Mouse (Mus musculus) intestine, embryonic 15.5 days (tissue): Measurements from ENCODE around the gene Trib3. TPM values are rescaled to one million over a fixed set of nuclear protein-coding genes. Genes with fewer than 3 reads are reported as not detected.
"Not testable (repeated sequence)": the region's sequence is repeated elsewhere in the genome, so short reads cannot be mapped to it uniquely, and the experiment has no call there.

Experiments
- ATAC-seq: fragments of 200-750 bp; cut with Nextera tagmentation; 2 replicates; pipeline ENCODE4 v1.8.0; 2017; ENCODE audit warnings: moderate TSS enrichment, moderate library complexity
- H3K27ac ChIP-seq: fragments of 300-500 bp; sonication (generic); 2 replicates; pipeline ENCODE4 v1.5.1; 2015; ENCODE audit warnings: mild to moderate bottlenecking, inconsistent platforms
- H3K27me3 ChIP-seq: fragments of 300-500 bp; sonication (generic); replicated peaks from 2 replicates; pipeline ENCODE4 v1.6.1; 2015; ENCODE audit warnings: inconsistent platforms
- H3K36me3 ChIP-seq: fragments of 300-500 bp; sonication (generic); 2 replicates; pipeline ENCODE4 v1.6.1; 2015; ENCODE audit warnings: inconsistent platforms
- H3K4me1 ChIP-seq: fragments of 300-500 bp; sonication (generic); replicated peaks from 2 replicates; pipeline ENCODE4 v1.6.1; 2015; ENCODE audit warnings: inconsistent platforms
- H3K4me2 ChIP-seq: fragments of 300-500 bp; sonication (generic); replicated peaks from 2 replicates; pipeline ENCODE4 v1.6.1; 2015; ENCODE audit warnings: mild to moderate bottlenecking, inconsistent platforms
- H3K4me3 ChIP-seq: fragments of 300-500 bp; sonication (generic); replicated peaks from 2 replicates; pipeline ENCODE4 v1.5.1; 2015; ENCODE audit warnings: inconsistent platforms
- H3K9ac ChIP-seq: fragments of 300-500 bp; sonication (generic); 2 replicates; pipeline ENCODE4 v1.6.1; 2015; ENCODE audit warnings: inconsistent platforms
- H3K9me3 ChIP-seq: fragments of 300-500 bp; sonication (generic); 2 replicates; pipeline ENCODE4 v1.6.1; 2016; ENCODE audit warnings: inconsistent platforms
- WGBS: fragments of 180-500 bp; shearing (Covaris S2); methylation state at CpG from one replicate; pipeline ENCODE4 v1.1.7; 2015; 5-methylcytosine and 5-hydroxymethylcytosine counted together
- polyA plus RNA-seq: library from polyadenylated mRNA; unstranded; fragments of >200 nt; fragmentation: Nextera tagmentation; extraction: Ambion mirVana; gene quantifications from 2 replicates; pipeline ENCODE4 v1.2.1, GENCODE M21; 2015

Gene Trib3
- polyA plus RNA-seq, 1 experiment from 2014 or later, result 4.9 TPM

GRCm38 (mm10) chr2:152363245-152364147 lies 19.7 kb upstream of the Trib3 start:
- H3K36me3 ChIP-seq, result no peaks in the 10 kb centered on the region
- H3K9me3 ChIP-seq, result no peaks in the 10 kb centered on the region
- peak; percentile 66 for ATAC-seq
- 8% methylated on average over 17 of the region's 17 CpGs for WGBS
- peak overlapping the region; percentile 51 for H3K4me2 ChIP-seq
- H3K4me1 ChIP-seq, result peaks cover 16% of the 10 kb centered on the region
- H3K27ac ChIP-seq, result peak overlapping the region; percentile 29; the same call in 1 of the 2 replicates
- no peak overlapping the region for H3K4me3 ChIP-seq
- no peak overlapping the region for H3K9ac ChIP-seq
- H3K27me3 ChIP-seq, result no peaks in the 10 kb centered on the region

GRCm38 (mm10) chr2:152361193-152361592 lies 17.4 kb upstream of the Trib3 start:
- Histone ChIP-seq H3K4me2 (no peak overlapping the region), H3K9me3 (no peaks in the 10 kb centered on the region), H3K4me1 (peaks cover 16% of the 10 kb centered on the region), H3K4me3 (no peak overlapping the region), H3K27me3 (no peaks in the 10 kb centered on the region), H3K9ac (no peak overlapping the region), H3K36me3 (no peaks in the 10 kb centered on the region), H3K27ac (no peak overlapping the region)
- WGBS, result 87% methylated on average over 8 of the region's 8 CpGs
- ATAC-seq, result no peak

- ATAC-seq, result peak; percentile 41
- H3K27me3 ChIP-seq, result no peaks in the 10 kb centered on the region
Observed at GRCm38 (mm10) chr2:152360271-152360775, 16.5 kb upstream of the Trib3 start.

GRCm38 (mm10) chr2:152359616-152360015 lies 15.8 kb upstream of the Trib3 start:
- H3K27me3 ChIP-seq, result no peaks in the 10 kb centered on the region
- no peak overlapping the region for H3K4me3 ChIP-seq
- peak; percentile 85 for ATAC-seq
- H3K36me3 ChIP-seq, result no peaks in the 10 kb centered on the region
- no peak overlapping the region for H3K9ac ChIP-seq
- peak overlapping the region; percentile 44 for H3K27ac ChIP-seq
- H3K9me3 ChIP-seq, result no peaks in the 10 kb centered on the region
- H3K4me2 ChIP-seq, result no peak overlapping the region
- peaks cover 16% of the 10 kb centered on the region for H3K4me1 ChIP-seq
- WGBS, result 40% methylated on average over 5 of the region's 5 CpGs

More at GRCm38 (mm10) chr2:152360271-152360775, 16.5 kb upstream of the Trib3 start:
- Histone ChIP-seq H3K4me1 (peaks cover 16% of the 10 kb centered on the region), H3K9ac (no peak overlapping the region), H3K27ac (peak overlapping the region; percentile 44; the same call in 1 of the 2 replicates), H3K4me2 (no peak overlapping the region), H3K9me3 (no peaks in the 10 kb centered on the region), H3K36me3 (no peaks in the 10 kb centered on the region), H3K4me3 (no peak overlapping the region)
- 41% methylated on average over 7 of the region's 7 CpGs for WGBS

GRCm38 (mm10) chr2:152358977-152359376 lies 15.1 kb upstream of the Trib3 start:
- H3K4me2 ChIP-seq, H3K27me3 ChIP-seq, ATAC-seq: not testable (repeated sequence)

GRCm38 (mm10) chr2:152357254-152357653 lies 13.4 kb upstream of the Trib3 start:
- H3K4me2 ChIP-seq, result no peak overlapping the region
- H3K27ac ChIP-seq, result no peak overlapping the region
- H3K4me1 ChIP-seq, result peaks cover 11% of the 10 kb centered on the region
- 89% methylated on average over 3 of the region's 3 CpGs for WGBS
- H3K27me3 ChIP-seq, result no peaks in the 10 kb centered on the region
- no peak overlapping the region for H3K4me3 ChIP-seq
- H3K9me3 ChIP-seq, result no peaks in the 10 kb centered on the region
- ATAC-seq, result no peak
- H3K36me3 ChIP-seq, result no peaks in the 10 kb centered on the region
- H3K9ac ChIP-seq, result no peak overlapping the region

More at GRCm38 (mm10) chr2:152358977-152359376, 15.1 kb upstream of the Trib3 start:
- H3K36me3 ChIP-seq, H3K4me3 ChIP-seq, H3K9ac ChIP-seq, H3K27ac ChIP-seq, H3K9me3 ChIP-seq: not testable (repeated sequence)
- peaks cover 16% of the 10 kb centered on the region for H3K4me1 ChIP-seq
- WGBS, result 76% methylated on average over 5 of the region's 5 CpGs

GRCm38 (mm10) chr2:152349842-152350540 lies 6.2 kb upstream of the Trib3 start:
- peaks cover 4% of the 10 kb centered on the region; the same call in 1 of the 2 replicates for H3K4me1 ChIP-seq
- WGBS, result 79% methylated on average over 8 of the region's 8 CpGs
- ATAC-seq, result peak; percentile 72

GRCm38 (mm10) chr2:152349205-152349604 lies 5.4 kb upstream of the Trib3 start:
- H3K9me3 ChIP-seq, result no peaks in the 10 kb centered on the region
- H3K9ac ChIP-seq, result no peak overlapping the region
- H3K4me2 ChIP-seq, result no peak overlapping the region
- no peak overlapping the region for H3K4me3 ChIP-seq
- WGBS, result 76% methylated on average over 6 of the region's 6 CpGs
- H3K27ac ChIP-seq, result no peak overlapping the region
- ATAC-seq, result no peak
- H3K36me3 ChIP-seq, result no peaks in the 10 kb centered on the region
- peaks cover 8% of the 10 kb centered on the region for H3K4me1 ChIP-seq
- H3K27me3 ChIP-seq, result no peaks in the 10 kb centered on the region

More at GRCm38 (mm10) chr2:152349842-152350540, 6.2 kb upstream of the Trib3 start:
- H3K9ac ChIP-seq, result no peak overlapping the region
- H3K36me3 ChIP-seq, result no peaks in the 10 kb centered on the region
- no peaks in the 10 kb centered on the region for H3K9me3 ChIP-seq
- H3K4me2 ChIP-seq, result no peak overlapping the region
- H3K27ac ChIP-seq, result no peak overlapping the region
- H3K4me3 ChIP-seq, result no peak overlapping the region
- H3K27me3 ChIP-seq, result no peaks in the 10 kb centered on the region

GRCm38 (mm10) chr2:152347722-152348121 lies 3.9 kb upstream of the Trib3 start:
- Histone ChIP-seq H3K27ac (no peak overlapping the region), H3K4me2 (no peak overlapping the region), H3K9ac (no peak overlapping the region), H3K9me3 (no peaks in the 10 kb centered on the region), H3K36me3 (no peaks in the 10 kb centered on the region), H3K27me3 (peaks cover 3% of the 10 kb centered on the region; the same call in 1 of the 2 replicates), H3K4me3 (no peak overlapping the region), H3K4me1 (peaks cover 18% of the 10 kb centered on the region)
- whole genome bisulfite sequencing, result 80% methylated on average over 2 of the region's 2 CpGs
- no peak for ATAC-seq

GRCm38 (mm10) chr2:152346776-152347465 lies 3.1 kb upstream of the Trib3 start:
- Histone ChIP-seq H3K9me3 (no peaks in the 10 kb centered on the region), H3K27me3 (peaks cover 3% of the 10 kb centered on the region; the same call in 1 of the 2 replicates), H3K36me3 (no peaks in the 10 kb centered on the region), H3K9ac (no peak overlapping the region), H3K27ac (no peak overlapping the region), H3K4me1 (peaks cover 18% of the 10 kb centered on the region), H3K4me2 (no peak overlapping the region), H3K4me3 (no peak overlapping the region)
- no peak for ATAC-seq
- 50% methylated on average over 9 of the region's 9 CpGs for WGBS

- H3K4me3 ChIP-seq, result no peak overlapping the region
- H3K27me3 ChIP-seq, result peaks cover 3% of the 10 kb centered on the region; the same call in 1 of the 2 replicates
- H3K4me1 ChIP-seq, result peaks cover 18% of the 10 kb centered on the region
- H3K9me3 ChIP-seq, result no peaks in the 10 kb centered on the region
- no peak overlapping the region for H3K4me2 ChIP-seq
- no peak for ATAC-seq
- H3K36me3 ChIP-seq, result no peaks in the 10 kb centered on the region
- no peak overlapping the region for H3K9ac ChIP-seq
- WGBS, result 68% methylated on average over 6 of the region's 6 CpGs
- no peak overlapping the region for H3K27ac ChIP-seq
Observed at GRCm38 (mm10) chr2:152345393-152345792, 1.6 kb upstream of the Trib3 start.

GRCm38 (mm10) chr2:152344909-152345308 lies 1.1 kb upstream of the Trib3 start:
- H3K4me2 ChIP-seq, result no peak overlapping the region
- no peaks in the 10 kb centered on the region for H3K9me3 ChIP-seq
- H3K4me1 ChIP-seq, result peaks cover 16% of the 10 kb centered on the region
- no peak overlapping the region for H3K27ac ChIP-seq
- ATAC-seq, result no peak
- H3K9ac ChIP-seq, result no peak overlapping the region
- H3K4me3 ChIP-seq, result no peak overlapping the region
- 73% methylated on average over 5 of the region's 5 CpGs for WGBS
- peaks cover 3% of the 10 kb centered on the region; the same call in 1 of the 2 replicates for H3K27me3 ChIP-seq
- no peaks in the 10 kb centered on the region for H3K36me3 ChIP-seq
